Mouse (Mus musculus): ENCODE data around the gene Fam186b.

DNA sequence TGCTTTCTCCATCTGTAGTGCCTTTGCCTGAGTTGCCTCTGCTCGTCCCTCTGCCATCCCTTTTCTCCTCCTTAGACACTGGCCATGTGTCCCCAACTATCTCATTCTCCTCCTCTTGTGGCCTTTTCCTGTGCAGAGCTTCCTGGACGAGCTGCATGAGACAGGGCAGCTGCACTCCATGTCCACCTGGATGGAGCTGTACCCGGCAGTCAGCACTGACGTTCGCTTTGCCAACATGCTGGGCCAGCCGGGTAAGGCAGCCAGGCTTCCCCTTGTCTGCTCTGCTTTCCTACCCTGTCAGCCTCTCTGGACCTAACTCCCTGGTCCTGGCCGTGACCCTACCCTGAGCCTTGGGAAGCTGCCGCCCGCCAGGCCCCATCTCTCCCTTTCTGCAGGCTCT, 13.9 kb upstream of the Fam186b start:
- TF ChIP-seq POLR2A (IDR thresholded peaks at IDR 0.05; ENCODE audit: borderline replicate concordance, extremely low read depth, insufficient read depth, insufficient read length, poor library complexity, severe bottlenecking) = no peak
- no peak for TF ChIP-seq CTCF (IDR thresholded peaks at IDR 0.05; ENCODE audit: borderline replicate concordance, extremely low read depth, insufficient read depth, insufficient read length)
